Mouse (Mus musculus) kidney, adult 2 months (tissue): ENCODE data around the gene Pmel. TPM values are rescaled to one million over a fixed set of nuclear protein-coding genes. Genes with fewer than 3 reads are reported as not detected.

Experiments used
- DNase-seq: peaks from one replicate; pipeline ENCODE4 v3.0.0; 2021
- H3K27ac ChIP-seq: fragments of 200-500 bp; 2 replicates; pipeline ENCODE4 v1.5.1; 2012; ENCODE audit warnings: low read depth, low read length, control low read depth, inconsistent platforms; ENCODE audit not compliant: insufficient read depth
- H3K27me3 ChIP-seq: fragments of 200-500 bp; replicated peaks from 2 replicates; pipeline ENCODE4 v1.6.1; 2012; ENCODE audit warnings: mild to moderate bottlenecking, moderate library complexity, low read length, inconsistent platforms; ENCODE audit not compliant: control insufficient read depth, insufficient read depth
- H3K36me3 ChIP-seq: fragments of 200-500 bp; 2 replicates; pipeline ENCODE4 v1.6.1; 2012; ENCODE audit warnings: mild to moderate bottlenecking, moderate library complexity, low read length, inconsistent platforms; ENCODE audit not compliant: control insufficient read depth, insufficient read depth
- H3K4me1 ChIP-seq: fragments of 200-500 bp; 2 replicates; pipeline ENCODE4 v1.6.1; 2011; ENCODE audit warnings: low read length; ENCODE audit not compliant: control insufficient read depth, insufficient read depth
- H3K4me3 ChIP-seq: fragments of 200-500 bp; 2 replicates; pipeline ENCODE4 v1.5.1; 2011; ENCODE audit warnings: mild to moderate bottlenecking, low read depth, low read length, control low read depth; ENCODE audit not compliant: insufficient read depth
- CTCF ChIP-seq: fragments of 200-500 bp; conservative IDR thresholded peaks from 2 replicates; pipeline ENCODE4 v1.5.1; 2011; ENCODE audit warnings: low read depth, mild to moderate bottlenecking, control low read depth, low read length, moderate library complexity, mixed read lengths; ENCODE audit not compliant: insufficient read depth, insufficient read length
- POLR2A ChIP-seq: fragments of 200-500 bp; IDR thresholded peaks from one replicate; pipeline ENCODE4 v1.6.1; 2011; ENCODE audit warnings: low read depth, low read length, control low read depth
- whole genome bisulfite sequencing: fragments of 180-500 bp; shearing (Covaris S2); methylation state at CpG from one replicate; pipeline ENCODE4 v1.1.7; 2018; 5-methylcytosine and 5-hydroxymethylcytosine counted together
- polyA plus RNA-seq: library from polyadenylated mRNA; depleted of rRNA; stranded (reverse); fragments of >200 nt; gene quantifications from 2 replicates; pipeline ENCODE4 v1.2.3, GENCODE M21; 2012; rRNA removed

The Pmel gene
- polyA plus RNA-seq, 1 experiment: 0.61 TPM

DNA sequence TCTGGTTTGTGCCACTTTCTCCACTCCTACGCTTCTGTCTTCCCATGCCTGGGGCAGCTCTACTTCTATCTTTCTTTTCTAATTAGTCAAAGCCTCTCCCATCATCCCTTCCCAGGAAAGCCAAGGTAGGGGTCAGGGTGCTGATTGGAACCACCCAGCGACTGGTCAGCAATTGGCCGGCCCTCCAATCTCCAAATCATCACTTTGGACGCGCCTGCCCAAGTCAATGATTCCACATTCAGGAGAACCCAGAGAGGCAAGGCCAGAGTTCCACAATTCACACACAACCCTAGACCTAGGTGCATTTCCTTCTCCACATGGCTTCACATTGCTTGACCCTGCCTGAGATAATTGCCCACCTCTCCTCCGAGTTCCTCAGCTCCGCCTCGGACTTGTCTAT, 40.2 kb downstream of the Pmel start:
- TF ChIP-seq POLR2A: no peak
- no peak for TF ChIP-seq CTCF
- Histone ChIP-seq H3K4me1 (peaks cover 9% of the 10 kb centered on the region; the same call in 1 of the 2 replicates), H3K4me3 (peak overlapping the region; percentile 77), H3K27me3 (no peaks in the 10 kb centered on the region), H3K27ac (peak overlapping the region; percentile 62), H3K36me3 (no peaks in the 10 kb centered on the region)
- DNase-seq: peak; percentile 77
- WGBS: 24% methylated on average over 8 of the region's 8 CpGs

DNA sequence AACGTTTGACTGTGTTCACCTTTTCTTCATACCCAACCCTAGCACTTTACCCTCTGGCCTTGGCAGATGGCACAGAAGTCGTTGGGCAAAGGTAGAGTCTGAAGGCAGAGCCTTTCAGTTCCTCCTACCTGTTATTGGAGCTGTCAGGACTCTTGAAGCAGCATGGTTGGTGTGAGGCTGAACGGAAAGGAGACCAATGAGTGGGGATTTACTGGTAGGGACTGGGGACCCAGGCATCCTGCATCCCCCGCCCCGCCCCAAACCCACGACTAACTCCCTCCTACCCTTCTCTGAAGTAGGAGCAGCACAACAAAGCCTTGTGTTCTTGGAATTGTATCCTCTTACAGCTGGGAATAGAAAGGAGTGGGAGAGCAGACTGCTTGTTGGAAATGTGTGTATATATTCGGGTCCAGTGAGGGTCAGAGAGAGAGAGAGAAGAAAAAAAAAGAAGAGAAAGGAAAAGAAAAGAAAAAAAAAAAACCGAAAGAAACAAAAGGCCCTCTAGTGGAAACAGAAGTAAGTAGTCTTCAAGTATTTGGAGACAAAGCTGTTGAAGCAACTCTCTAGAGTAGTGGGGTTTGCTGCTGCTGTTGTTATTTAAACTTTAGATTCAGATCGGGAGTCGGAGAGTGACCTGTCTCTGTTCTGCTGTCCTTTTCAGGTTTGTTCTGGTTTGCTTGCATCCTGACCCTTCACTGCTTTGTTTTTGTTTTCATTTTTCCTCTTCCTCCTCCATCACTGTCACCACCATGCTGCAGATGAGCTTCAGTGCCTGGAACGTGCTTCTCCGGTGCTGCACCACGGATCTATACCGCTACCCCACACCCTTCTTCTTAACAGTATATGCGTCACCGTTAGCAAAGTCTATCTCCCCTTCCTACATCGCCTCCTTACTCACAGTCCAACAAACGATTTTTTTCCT, 40.9 kb downstream of the Pmel start, which contains the start of gene Dgka:
TSS of gene Dgka (minus strand) at position 176 of the 922 bp plus-strand sequence.
- no peaks in the 10 kb centered on the region for H3K27me3 ChIP-seq
- WGBS: 28% methylated on average over 18 of the region's 18 CpGs
- TF ChIP-seq CTCF (no peak), POLR2A (no peak)
- H3K36me3 ChIP-seq: no peaks in the 10 kb centered on the region
- peaks cover 11% of the 10 kb centered on the region; the same call in 1 of the 2 replicates for H3K4me1 ChIP-seq
- peak; percentile 65 for DNase-seq
- peak within 1 kb of the TSS; percentile 62 for H3K27ac ChIP-seq
- peak within 1 kb of the TSS; percentile 77 for H3K4me3 ChIP-seq

DNA sequence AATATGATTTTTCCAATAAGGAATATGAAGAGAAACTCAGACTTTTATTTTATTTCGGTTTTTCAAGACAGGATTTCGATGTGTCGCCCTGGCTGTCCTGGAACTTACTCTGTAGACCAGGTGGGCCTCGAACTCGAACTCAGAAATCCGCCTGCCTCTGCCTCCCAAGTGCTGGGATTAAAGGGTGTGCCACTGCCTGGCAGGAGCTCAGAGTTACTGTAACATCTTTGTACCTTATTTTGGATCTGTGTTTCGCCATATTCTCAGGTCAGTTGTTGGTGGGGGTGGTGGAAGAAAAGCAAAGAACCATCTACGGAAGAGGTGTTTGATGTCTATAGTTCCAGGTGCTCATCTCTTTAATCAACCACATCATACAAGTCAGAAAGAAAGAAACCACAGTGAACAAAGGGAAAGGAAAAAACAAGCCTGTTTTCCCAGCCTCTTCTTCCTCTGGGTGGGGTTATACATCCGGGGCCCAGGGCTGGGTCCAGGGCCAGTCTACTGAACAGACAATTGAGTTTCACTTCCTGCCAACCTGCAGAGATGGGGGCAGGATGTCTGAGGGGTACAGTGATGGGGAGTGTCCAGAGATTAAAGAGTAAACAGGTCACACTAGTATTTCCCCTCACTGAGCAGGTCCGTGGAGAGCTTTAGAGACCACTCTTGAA, 42.1 kb downstream of the Pmel start:
- H3K27me3 ChIP-seq: no peaks in the 10 kb centered on the region
- H3K4me1 ChIP-seq: peaks cover 11% of the 10 kb centered on the region; the same call in 1 of the 2 replicates
- H3K4me3 ChIP-seq: no peak overlapping the region
- WGBS: 88% methylated on average over 10 of the region's 10 CpGs
- DNase-seq: peak; percentile 17
- TF ChIP-seq POLR2A (no peak), CTCF (no peak)
- no peaks in the 10 kb centered on the region for H3K36me3 ChIP-seq
- no peak overlapping the region for H3K27ac ChIP-seq

DNA sequence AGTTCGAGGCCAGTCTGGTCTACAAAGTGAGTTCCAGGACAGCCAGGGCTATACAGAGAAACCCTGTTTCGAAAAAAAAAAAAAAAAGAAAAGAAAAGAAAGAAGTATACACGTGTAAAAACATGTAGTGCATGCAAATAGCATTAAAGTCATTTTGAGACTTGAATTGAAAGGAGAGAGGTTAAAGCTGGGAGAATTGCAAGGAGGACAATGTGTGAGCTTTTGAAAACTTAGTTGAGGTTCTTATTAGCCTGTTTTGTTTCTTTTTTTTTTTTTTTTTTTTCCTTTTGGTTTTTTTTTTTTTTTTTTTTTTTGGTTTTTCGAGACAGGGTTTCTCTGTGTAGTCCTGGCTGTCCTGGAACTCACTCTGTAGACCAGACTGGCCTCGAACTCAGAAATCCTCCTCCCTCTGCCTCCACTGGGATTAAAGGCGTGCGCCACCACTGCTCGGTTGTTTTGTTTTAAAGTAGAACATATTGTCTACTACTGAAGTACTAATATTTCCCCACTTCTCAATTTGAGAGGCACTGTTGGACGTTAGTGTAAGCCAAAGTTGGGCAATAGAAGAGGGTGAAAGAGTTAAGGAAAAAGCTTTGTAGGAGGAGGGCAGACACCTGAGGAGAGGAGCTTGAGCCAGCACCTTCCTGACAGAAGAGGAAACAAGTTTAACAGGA, 43.1 kb downstream of the Pmel start:
- H3K4me3 ChIP-seq: peak overlapping the region; percentile 79
- no peak for TF ChIP-seq CTCF
- no peak for TF ChIP-seq POLR2A
- no peak for DNase-seq
- 48% methylated on average over 9 of the region's 9 CpGs for WGBS
- peak overlapping the region; percentile 92 for H3K27ac ChIP-seq
- H3K4me1 ChIP-seq: peaks cover 11% of the 10 kb centered on the region; the same call in 1 of the 2 replicates
- no peaks in the 10 kb centered on the region for H3K36me3 ChIP-seq
- no peaks in the 10 kb centered on the region for H3K27me3 ChIP-seq

DNA sequence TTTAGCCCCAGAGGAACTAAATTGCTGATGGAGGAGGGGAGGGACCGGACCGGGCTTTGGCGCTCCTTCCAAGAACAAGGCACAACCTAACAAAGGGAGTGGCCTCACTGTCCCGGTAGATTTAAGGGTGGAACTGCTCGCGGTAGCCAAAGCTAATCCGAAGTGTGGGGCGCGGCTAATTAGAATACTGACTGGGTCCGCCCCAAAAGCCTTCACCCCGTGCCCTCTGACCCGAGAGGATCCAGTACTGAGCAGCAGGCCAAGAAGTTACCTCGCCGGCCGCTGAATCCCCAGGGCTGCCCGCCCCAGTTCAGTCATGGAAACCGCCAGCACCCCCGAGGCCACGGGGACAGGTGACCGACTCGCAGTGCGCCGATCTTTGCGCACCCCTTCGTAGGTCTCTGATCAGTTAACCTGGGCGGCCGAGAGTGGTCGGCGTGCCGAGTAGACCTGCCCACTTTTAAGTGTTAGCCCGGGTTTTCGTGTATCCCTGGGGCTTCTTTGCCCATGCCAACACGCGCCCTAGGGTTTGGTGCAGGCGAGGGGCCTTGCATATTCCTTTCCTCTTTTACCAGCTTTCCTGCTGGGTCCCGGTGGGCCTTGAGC, 43.8 kb downstream of the Pmel start, which contains the start of gene Pym1:
TSS of gene Pym1 (plus strand) at position 244 of the 606 bp plus-strand sequence.
- peak within 1 kb of the TSS; percentile 79 for H3K4me3 ChIP-seq
- H3K36me3 ChIP-seq: no peaks in the 10 kb centered on the region
- TF ChIP-seq POLR2A (peak; percentile 14), CTCF (no peak)
- under 1% methylated on average over 36 of the region's 36 CpGs for WGBS
- H3K4me1 ChIP-seq: peaks cover 11% of the 10 kb centered on the region; the same call in 1 of the 2 replicates
- H3K27me3 ChIP-seq: no peaks in the 10 kb centered on the region
- H3K27ac ChIP-seq: peak within 1 kb of the TSS; percentile 92
- peak; percentile 95 for DNase-seq

DNA sequence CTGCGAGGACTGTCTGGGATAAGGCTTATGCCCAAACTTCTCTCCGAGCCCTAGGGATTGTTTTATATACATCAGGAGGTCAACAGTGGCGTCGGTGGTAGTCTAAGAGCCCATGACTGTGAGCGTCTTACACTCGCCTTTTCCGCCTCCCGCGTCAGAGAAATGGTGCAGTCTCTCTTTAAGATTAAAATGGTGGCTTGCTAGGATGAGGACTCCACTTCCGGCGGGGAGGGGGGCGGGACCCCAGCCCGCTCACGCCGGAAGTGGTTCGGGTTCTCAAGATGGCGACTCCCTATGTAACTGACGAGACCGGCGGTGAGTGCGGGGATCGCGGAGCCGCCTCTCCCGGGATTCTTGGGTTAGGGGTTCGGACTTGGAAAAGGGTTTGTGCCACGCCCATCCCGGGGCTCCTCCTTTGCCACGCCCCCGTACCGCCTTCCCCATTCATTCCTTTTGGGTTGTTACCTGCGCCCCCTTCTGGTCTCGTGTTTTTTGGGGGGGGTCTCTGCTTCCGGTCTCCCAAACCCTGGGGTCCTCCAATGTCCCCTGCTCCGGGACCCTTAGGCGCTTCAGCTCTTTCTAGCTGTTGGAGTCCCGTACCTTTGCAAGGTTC, 44.4 kb downstream of the Pmel start:
- peaks cover 11% of the 10 kb centered on the region; the same call in 1 of the 2 replicates for H3K4me1 ChIP-seq
- peak; percentile 86 for DNase-seq
- peak overlapping the region; percentile 92 for H3K27ac ChIP-seq
- H3K27me3 ChIP-seq: no peaks in the 10 kb centered on the region
- under 1% methylated on average over 37 of the region's 37 CpGs for WGBS
- TF ChIP-seq POLR2A (no peak), CTCF (0 out of 2 replicates have a peak, but pooled peaks have one; percentile 4)
- no peaks in the 10 kb centered on the region for H3K36me3 ChIP-seq
- peak overlapping the region; percentile 79 for H3K4me3 ChIP-seq

Other genes starting within 250 kb of the Pmel start
- 81.3 and 81.4 TPM in 2 replicates for gene Smarcc2, start 244.9 kb upstream of the Pmel start, polyA plus RNA-seq
- 897 and 1,416 TPM in 2 replicates for gene Myl6, start 210.1 kb upstream of the Pmel start, polyA plus RNA-seq
- 8.4 and 10.6 TPM in 2 replicates for gene Myl6b, start 205.5 kb upstream of the Pmel start, polyA plus RNA-seq
- 24.5 and 25.5 TPM in 2 replicates for gene Esyt1, start 178.3 kb upstream of the Pmel start, polyA plus RNA-seq
- gene Zc3h10, start 156.4 kb upstream of the Pmel start, polyA plus RNA-seq: 10.0 and 11.3 TPM in 2 replicates
- gene Rpl41, start 154.9 kb upstream of the Pmel start, polyA plus RNA-seq: 1,799 and 2,275 TPM in 2 replicates
- 18.5 and 25.1 TPM in 2 replicates for gene Pa2g4, start 138.2 kb upstream of the Pmel start, polyA plus RNA-seq
- 26.9 and 30.2 TPM in 2 replicates for gene Erbb3, start 114.5 kb upstream of the Pmel start, polyA plus RNA-seq
- gene Rps26, start 77.4 kb upstream of the Pmel start, polyA plus RNA-seq: 520 and 798 TPM in 2 replicates
- 2.9 and 3.2 TPM in 2 replicates for gene Ikzf4, start 58.2 kb upstream of the Pmel start, polyA plus RNA-seq
- 76.3 and 84.1 TPM in 2 replicates for gene Suox, start 30.1 kb upstream of the Pmel start, polyA plus RNA-seq
- gene Rab5b, start 7.9 kb upstream of the Pmel start, polyA plus RNA-seq: 101 and 111 TPM in 2 replicates
- 12.4 and 12.7 TPM in 2 replicates for gene Cdk2, start 836 bp downstream of the Pmel start, polyA plus RNA-seq
- 17.4 and 24.5 TPM in 2 replicates for gene Dgka, start 40.7 kb downstream of the Pmel start, polyA plus RNA-seq
- gene Pym1, start 43.7 kb downstream of the Pmel start, polyA plus RNA-seq: 17.6 and 20.0 TPM in 2 replicates
- 1.7 and 2.5 TPM in 2 replicates for gene Mmp19, start 86.7 kb downstream of the Pmel start, polyA plus RNA-seq
- 16.2 and 17.3 TPM in 2 replicates for gene Dnajc14, start 99.9 kb downstream of the Pmel start, polyA plus RNA-seq
- gene Tmem198b, start 100.2 kb downstream of the Pmel start, polyA plus RNA-seq: 10.0 and 11.8 TPM in 2 replicates
- 5.6 and 13.7 TPM in 2 replicates for gene Sarnp, start 113.1 kb downstream of the Pmel start, polyA plus RNA-seq
- gene Ormdl2, start 117.5 kb downstream of the Pmel start, polyA plus RNA-seq: 82.9 and 92.1 TPM in 2 replicates
- 2.5 and 2.9 TPM in 2 replicates for gene Gdf11, start 187.5 kb downstream of the Pmel start, polyA plus RNA-seq
- gene Cd63, start 196.8 kb downstream of the Pmel start, polyA plus RNA-seq: 713 and 847 TPM in 2 replicates
- 38.9 and 46.0 TPM in 2 replicates for gene Rdh5, start 218.7 kb downstream of the Pmel start, polyA plus RNA-seq
- gene Bloc1s1, start 219.8 kb downstream of the Pmel start, polyA plus RNA-seq: 339 and 365 TPM in 2 replicates
- gene Itga7, start 229.6 kb downstream of the Pmel start, polyA plus RNA-seq: 14.6 and 17.8 TPM in 2 replicates